9 mouse cellular contexts compared by ENCODE assay signal in genomic region chr16:33193649-33194048, GRCm38 (mm10). TPM values are rescaled to one million over a fixed set of nuclear protein-coding genes. Genes with fewer than 3 reads are reported as not detected.
DNase-seq lines count a peak whose midpoint lies in the region; ATAC-seq and TF ChIP-seq lines count a peak whose summit lies in the region.
"Had no signal": no experiment of that assay in that cellular context is flagged by ENCODE, and none has a peak within 500 bp of the region (broad histone marks: within the 10 kb centered on the region; RNA-seq: fewer than 3 reads in every experiment).

No protein-coding gene starts in this region.

- peaks cover 6% of the 10 kb centered on the region for H3K4me1 ChIP-seq in intestine, postnatal 0 days (replicated peaks; ENCODE audit: control insufficient read depth, insufficient read depth, low read length)
- peaks cover 12% of the 10 kb centered on the region; the same call in 1 of the 2 replicates for H3K4me1 ChIP-seq in intestine, embryonic 15.5 days (replicated peaks)
- peaks cover 17% of the 10 kb centered on the region for H3K4me1 ChIP-seq in E14TG2a.4 (replicated peaks; ENCODE audit: low read depth, low read length)
- H3K4me1 ChIP-seq in neural tube, embryonic 11.5 days (ENCODE audit: control insufficient read depth, insufficient read depth, low read length): no peaks in the 10 kb centered on the region

- no peaks in the 10 kb centered on the region for H3K9me3 ChIP-seq in intestine, postnatal 0 days (ENCODE audit: control insufficient read depth)
- H3K9me3 ChIP-seq in intestine, embryonic 15.5 days: no peaks in the 10 kb centered on the region
- no peaks in the 10 kb centered on the region for H3K9me3 ChIP-seq in E14TG2a.4 (ENCODE audit: low read length)
- H3K9me3 ChIP-seq in neural tube, embryonic 11.5 days (ENCODE audit: control insufficient read depth, low read length): no peaks in the 10 kb centered on the region
- H3K9me3 ChIP-seq: midbrain, embryonic 12.5 days had no signal

- no peak overlapping the region for H3K9ac ChIP-seq in intestine, postnatal 0 days (ENCODE audit: low read depth, low read length)
- H3K9ac ChIP-seq in intestine, embryonic 15.5 days: no peak overlapping the region
- H3K9ac ChIP-seq in neural tube, embryonic 11.5 days (ENCODE audit: low read length): no peak overlapping the region
- H3K9ac ChIP-seq: midbrain, embryonic 12.5 days had no signal

- peak; percentile 88 for TF ChIP-seq CTCF in intestine, postnatal 0 days (IDR thresholded peaks at IDR 0.05; ENCODE audit: low read depth)
- TF ChIP-seq CTCF in E14TG2a.4 (conservative IDR thresholded peaks at IDR 0.05; ENCODE audit: low read length): peak; percentile 56

- no peak overlapping the region for H3K4me2 ChIP-seq in intestine, postnatal 0 days (replicated peaks; ENCODE audit: low read depth)
- no peak overlapping the region for H3K4me2 ChIP-seq in intestine, embryonic 15.5 days (replicated peaks)
- no peak overlapping the region for H3K4me2 ChIP-seq in neural tube, embryonic 11.5 days (ENCODE audit: low read depth)
- H3K4me2 ChIP-seq: midbrain, embryonic 12.5 days had no signal

- DNase-seq in c-Kit-positive CD71-positive TER-119-negative erythroid progenitor cells, embryonic 14.5 days (ENCODE audit: low read depth): peak; percentile 34
- DNase-seq in left cerebral cortex, postnatal 25 days (ENCODE audit: low spot score in 2 of 2): peak; percentile 64 to 69
- DNase-seq in neural tube, embryonic 11.5 days (ENCODE audit: low spot score): peak; percentile 57
- no peak for DNase-seq in ovary, postnatal 14 days (ENCODE audit: low spot score)

- no peaks in the 10 kb centered on the region for H3K36me3 ChIP-seq in intestine, postnatal 0 days (ENCODE audit: control insufficient read depth, insufficient read depth)
- H3K36me3 ChIP-seq in intestine, embryonic 15.5 days: no peaks in the 10 kb centered on the region
- peaks cover 31% of the 10 kb centered on the region for H3K36me3 ChIP-seq in E14TG2a.4 (ENCODE audit: insufficient read depth, low read length)
- H3K36me3 ChIP-seq in neural tube, embryonic 11.5 days (ENCODE audit: control insufficient read depth, insufficient read depth, low read length): peaks cover 4% of the 10 kb centered on the region; the same call in 1 of the 2 replicates

- H3K27me3 ChIP-seq in intestine, postnatal 0 days (replicated peaks; ENCODE audit: control insufficient read depth, insufficient read depth, low read length): no peaks in the 10 kb centered on the region
- no peaks in the 10 kb centered on the region for H3K27me3 ChIP-seq in intestine, embryonic 15.5 days (replicated peaks)
- no peaks in the 10 kb centered on the region for H3K27me3 ChIP-seq in E14TG2a.4 (ENCODE audit: insufficient read depth, low read length)
- H3K27me3 ChIP-seq in neural tube, embryonic 11.5 days (ENCODE audit: control insufficient read depth, insufficient read depth, low read length): no peaks in the 10 kb centered on the region
- H3K27me3 ChIP-seq: midbrain, embryonic 12.5 days had no signal

- intact Hi-C loops in left cerebral cortex, postnatal 25 days (cut with DNase I): loop anchor here (2.0 kb wide), 1 partner anchor 551 kb away; no protein-coding TSS in a partner anchor

- H3K4me3 ChIP-seq in intestine, postnatal 0 days (ENCODE audit: low read depth, low read length): no peak overlapping the region
- H3K4me3 ChIP-seq in intestine, embryonic 15.5 days (replicated peaks): no peak overlapping the region
- no peak overlapping the region for H3K4me3 ChIP-seq in E14TG2a.4 (replicated peaks; ENCODE audit: low read length)
- H3K4me3 ChIP-seq in neural tube, embryonic 11.5 days (ENCODE audit: low read depth, low read length): no peak overlapping the region
- H3K4me3 ChIP-seq: midbrain, embryonic 12.5 days had no signal

- no peak for ATAC-seq in intestine, postnatal 0 days
- ATAC-seq in intestine, embryonic 15.5 days: no peak
- peak; percentile 89 for ATAC-seq in frontal cortex, adult (ENCODE audit: low TSS enrichment)
- ATAC-seq in neural tube, embryonic 11.5 days (ENCODE audit: insufficient read depth, low FRiP score, low TSS enrichment): no peak

- 49% methylated on average over 2 of the region's 2 CpGs for WGBS in intestine, postnatal 0 days
- WGBS in intestine, embryonic 15.5 days: 41% methylated on average over 2 of the region's 2 CpGs
- WGBS in neural tube, embryonic 11.5 days: 45% methylated on average over 2 of the region's 2 CpGs

- no peak overlapping the region for H3K27ac ChIP-seq in intestine, postnatal 0 days (ENCODE audit: low read depth, low read length)
- H3K27ac ChIP-seq in intestine, embryonic 15.5 days: no peak overlapping the region
- no peak overlapping the region for H3K27ac ChIP-seq in neural tube, embryonic 11.5 days (ENCODE audit: low read depth, low read length)
- H3K27ac ChIP-seq: midbrain, embryonic 12.5 days had no signal

RNA-seq across cellular contexts. Expression of gene Osbpl11, which starts 8.8 kb away (rescaled TPM):
- 9.2 and 10.0 TPM in 2 replicates for polyA plus RNA-seq in intestine, postnatal 0 days (2015; fragmentation: Nextera tagmentation; extraction: Ambion mirVana)
- polyA plus RNA-seq in intestine, embryonic 15.5 days (2015; fragmentation: Nextera tagmentation; extraction: Ambion mirVana): 14.7 and 15.2 TPM in 2 replicates
- 10 to 100 TPM; 15.3 to 15.8 TPM for total RNA-seq in left cerebral cortex, postnatal 25 days (2021)
- 27.7 and 30.3 TPM in 2 replicates for polyA plus RNA-seq in neural tube, embryonic 11.5 days (2014; fragmentation: Nextera tagmentation; extraction: Ambion mirVana)

RNA-seq across cellular contexts. Expression of gene Snx4, which starts 57.6 kb away (rescaled TPM):
- 103 and 105 TPM in 2 replicates for polyA plus RNA-seq in intestine, postnatal 0 days (2015; fragmentation: Nextera tagmentation; extraction: Ambion mirVana)
- 80.2 and 82.5 TPM in 2 replicates for polyA plus RNA-seq in intestine, embryonic 15.5 days (2015; fragmentation: Nextera tagmentation; extraction: Ambion mirVana)
- total RNA-seq in left cerebral cortex, postnatal 25 days (2021): 10 to 100 TPM; 35.8 to 37.3 TPM
- polyA plus RNA-seq in neural tube, embryonic 11.5 days (2014; fragmentation: Nextera tagmentation; extraction: Ambion mirVana): 75.4 and 85.1 TPM in 2 replicates
